Mouse (Mus musculus): ENCODE measurements around the gene Taf12. TPM values are rescaled to one million over a fixed set of nuclear protein-coding genes. Genes with fewer than 3 reads are reported as not detected.
"Not testable (repeated sequence)": the region's sequence is repeated elsewhere in the genome, so short reads cannot be mapped to it uniquely, and the experiment has no call there.

Taf12 gene
- polyA plus RNA-seq, 1 experiment from 2014 or later = 38.3 TPM

- peak overlapping the region; percentile 66 for H3K4me2 ChIP-seq
- peak overlapping the region; percentile 90 for H3K27ac ChIP-seq (replicated peaks)
- no peaks in the 10 kb centered on the region for H3K27me3 ChIP-seq
- peak overlapping the region; percentile 53 for H3K9ac ChIP-seq
- under 1% methylated on average over 35 of the region's 35 CpGs for WGBS (ENCODE audit: insufficient replicate concordance)
- no peaks in the 10 kb centered on the region for H3K9me3 ChIP-seq (replicated peaks)
- H3K36me3 ChIP-seq (replicated peaks) = no peaks in the 10 kb centered on the region
- H3K4me1 ChIP-seq (replicated peaks) = peaks cover 48% of the 10 kb centered on the region
- peak; percentile 72 for ATAC-seq (ENCODE audit: insufficient read depth)
- peak overlapping the region; percentile 42 for H3K4me3 ChIP-seq (replicated peaks)
Observed at GRCm38 (mm10) chr4:132269740-132270560, 4.2 kb upstream of the Taf12 start.

DNA sequence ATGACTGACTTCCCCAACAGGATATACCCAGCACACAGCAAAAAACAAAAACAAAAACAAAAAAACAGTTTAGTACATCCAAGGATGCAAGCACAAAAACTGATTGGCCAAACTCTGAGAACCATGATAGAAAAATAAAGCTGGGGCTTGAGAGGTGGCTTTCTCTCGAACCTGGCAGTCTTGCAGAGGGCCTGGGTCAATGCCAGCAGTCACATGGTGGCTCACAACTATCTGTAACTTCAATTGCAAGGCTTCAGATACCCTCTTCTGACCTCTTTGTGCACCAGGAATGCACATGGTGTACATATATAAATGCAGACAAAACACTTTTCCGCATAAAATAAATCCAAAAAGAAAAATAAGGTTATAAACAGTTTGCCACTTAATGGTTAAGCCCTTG is 1.0 kb upstream of the Taf12 start:
- no peak for ATAC-seq (ENCODE audit: insufficient read depth)
- H3K9ac ChIP-seq = peak overlapping the region; percentile 98; the same call in 1 of the 2 replicates
- H3K9me3 ChIP-seq (replicated peaks) = no peaks in the 10 kb centered on the region
- peak overlapping the region; percentile 93 for H3K4me3 ChIP-seq (replicated peaks)
- H3K4me2 ChIP-seq = peak overlapping the region; percentile 91
- peak overlapping the region; percentile 98 for H3K27ac ChIP-seq (replicated peaks)
- H3K4me1 ChIP-seq (replicated peaks) = peaks cover 68% of the 10 kb centered on the region
- no peaks in the 10 kb centered on the region for H3K27me3 ChIP-seq
- 0 out of 2 replicates have a peak, but pooled peaks cover 10% of the 10 kb centered on the region for H3K36me3 ChIP-seq (replicated peaks)
- 51% methylated on average over 2 of the region's 2 CpGs for WGBS (ENCODE audit: insufficient replicate concordance)

DNA sequence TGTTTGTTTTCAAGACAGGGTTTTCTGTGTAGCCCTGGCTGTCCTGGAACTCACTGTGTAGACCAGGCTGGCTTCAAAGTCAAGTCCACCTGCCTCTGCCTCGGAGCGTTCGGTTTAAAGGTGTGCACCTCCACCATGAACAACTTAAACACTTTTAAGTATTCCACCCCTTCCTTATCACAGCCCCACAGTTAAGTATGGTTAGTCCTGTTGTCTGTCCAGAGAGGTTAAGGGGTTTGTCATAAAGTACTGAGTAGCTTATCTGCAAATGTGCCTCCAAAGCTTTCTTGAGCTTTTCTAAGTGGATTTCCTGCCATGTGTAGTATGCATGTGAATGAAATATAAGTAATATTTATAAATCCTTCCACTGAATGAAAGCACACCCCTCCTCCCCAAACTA is 1.8 kb downstream of the Taf12 start:
- 12% methylated on average over 3 of the region's 3 CpGs for WGBS (ENCODE audit: insufficient replicate concordance)
- H3K27me3 ChIP-seq = no peaks in the 10 kb centered on the region
- no peaks in the 10 kb centered on the region for H3K9me3 ChIP-seq (replicated peaks)
- H3K4me3 ChIP-seq (replicated peaks) = peak overlapping the region; percentile 93
- peaks cover 12% of the 10 kb centered on the region; the same call in 1 of the 2 replicates for H3K36me3 ChIP-seq (replicated peaks)
- peak overlapping the region; percentile 48 for H3K9ac ChIP-seq
- ATAC-seq (ENCODE audit: insufficient read depth) = peak; percentile 14; the same call in 1 of the 2 replicates
- H3K27ac ChIP-seq (replicated peaks) = peak overlapping the region; percentile 76
- peak overlapping the region; percentile 91 for H3K4me2 ChIP-seq
- H3K4me1 ChIP-seq (replicated peaks) = peaks cover 45% of the 10 kb centered on the region

DNA sequence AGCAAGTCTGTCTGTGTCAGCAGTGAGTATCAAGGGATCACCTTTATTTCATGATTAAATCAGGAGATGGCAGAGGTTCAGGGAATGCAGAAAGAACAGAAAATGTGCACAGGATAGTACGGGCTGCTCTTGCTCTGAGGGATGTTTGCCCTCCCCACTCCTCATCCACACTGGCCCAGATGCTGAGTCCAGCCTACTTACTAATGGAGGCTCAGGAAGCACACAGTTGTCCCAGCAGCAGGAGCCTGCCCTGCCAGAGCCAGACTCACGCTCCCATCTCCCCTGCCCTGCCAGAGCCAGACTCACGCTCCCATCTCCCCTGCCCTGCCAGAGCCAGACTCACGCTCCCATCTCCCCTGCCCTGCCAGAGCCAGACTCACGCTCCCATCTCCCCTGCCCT is 14.7 kb downstream of the Taf12 start:
- 91% methylated on average over 4 of the region's 5 CpGs for WGBS (ENCODE audit: insufficient replicate concordance)

DNA sequence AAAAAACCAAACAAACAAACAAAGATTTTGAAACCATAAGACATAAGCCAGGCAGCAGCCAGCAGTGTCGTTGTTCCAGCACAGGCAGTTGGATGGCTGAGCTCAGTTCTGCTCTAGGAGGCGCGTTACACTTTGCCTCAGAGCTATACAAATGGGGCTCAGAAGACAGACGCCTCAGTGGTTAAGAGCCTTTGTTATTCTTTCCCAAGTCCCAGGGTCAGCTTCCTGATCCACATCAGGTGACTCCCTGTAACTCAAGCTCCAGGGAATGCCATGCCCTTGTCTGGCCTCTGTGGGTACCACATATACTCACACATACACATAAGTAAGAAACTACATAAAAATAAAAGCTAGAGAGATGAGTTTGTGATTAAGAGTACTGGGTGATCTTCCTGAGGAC is 16.9 kb downstream of the Taf12 start:
- H3K9ac ChIP-seq = no peak overlapping the region
- 0 out of 2 replicates have a peak, but pooled peaks cover 3% of the 10 kb centered on the region for H3K9me3 ChIP-seq (replicated peaks)
- WGBS (ENCODE audit: insufficient replicate concordance) = 94% methylated on average over 4 of the region's 4 CpGs
- H3K27me3 ChIP-seq = no peaks in the 10 kb centered on the region
- peaks cover 65% of the 10 kb centered on the region for H3K36me3 ChIP-seq (replicated peaks)
- ATAC-seq (ENCODE audit: insufficient read depth) = no peak
- H3K4me3 ChIP-seq (replicated peaks) = no peak overlapping the region
- no peak overlapping the region for H3K4me2 ChIP-seq
- no peaks in the 10 kb centered on the region; the same call in 1 of the 2 replicates for H3K4me1 ChIP-seq (replicated peaks)
- no peak overlapping the region for H3K27ac ChIP-seq (replicated peaks)

More for the DNA sequence above, 14.7 kb downstream of the Taf12 start:
- H3K4me3 ChIP-seq (replicated peaks); H3K9me3 ChIP-seq (replicated peaks); H3K9ac ChIP-seq; ATAC-seq (ENCODE audit: insufficient read depth); H3K27me3 ChIP-seq; H3K4me1 ChIP-seq (replicated peaks); H3K27ac ChIP-seq (replicated peaks); H3K4me2 ChIP-seq: not testable (repeated sequence)
- peaks cover 78% of the 10 kb centered on the region for H3K36me3 ChIP-seq (replicated peaks)

- H3K27ac ChIP-seq (replicated peaks) = no peak overlapping the region
- no peaks in the 10 kb centered on the region; the same call in 1 of the 2 replicates for H3K4me1 ChIP-seq (replicated peaks)
- 0 out of 2 replicates have a peak, but pooled peaks cover 3% of the 10 kb centered on the region for H3K9me3 ChIP-seq (replicated peaks)
- H3K4me3 ChIP-seq (replicated peaks) = no peak overlapping the region
- H3K27me3 ChIP-seq = no peaks in the 10 kb centered on the region
- no peak overlapping the region for H3K9ac ChIP-seq
- 84% methylated on average over 12 of the region's 12 CpGs for WGBS (ENCODE audit: insufficient replicate concordance)
- no peak for ATAC-seq (ENCODE audit: insufficient read depth)
- H3K36me3 ChIP-seq (replicated peaks) = peaks cover 58% of the 10 kb centered on the region
- no peak overlapping the region for H3K4me2 ChIP-seq
Observed at GRCm38 (mm10) chr4:132291624-132292335, 17.6 kb downstream of the Taf12 start.

GRCm38 (mm10) chr4:132292988-132293387 is 18.8 kb downstream of the Taf12 start:
- Histone ChIP-seq H3K4me2 (no peak overlapping the region), H3K9ac (no peak overlapping the region), H3K4me3 (replicated peaks) (no peak overlapping the region), H3K36me3 (replicated peaks) (peaks cover 49% of the 10 kb centered on the region), H3K27ac (replicated peaks) (no peak overlapping the region), H3K9me3 (replicated peaks) (no peaks in the 10 kb centered on the region), H3K4me1 (replicated peaks) (no peaks in the 10 kb centered on the region; the same call in 1 of the 2 replicates), H3K27me3 (no peaks in the 10 kb centered on the region)
- ATAC-seq (ENCODE audit: insufficient read depth) = no peak
- WGBS (ENCODE audit: insufficient replicate concordance) = 72% methylated on average over 4 of the region's 4 CpGs

DNA sequence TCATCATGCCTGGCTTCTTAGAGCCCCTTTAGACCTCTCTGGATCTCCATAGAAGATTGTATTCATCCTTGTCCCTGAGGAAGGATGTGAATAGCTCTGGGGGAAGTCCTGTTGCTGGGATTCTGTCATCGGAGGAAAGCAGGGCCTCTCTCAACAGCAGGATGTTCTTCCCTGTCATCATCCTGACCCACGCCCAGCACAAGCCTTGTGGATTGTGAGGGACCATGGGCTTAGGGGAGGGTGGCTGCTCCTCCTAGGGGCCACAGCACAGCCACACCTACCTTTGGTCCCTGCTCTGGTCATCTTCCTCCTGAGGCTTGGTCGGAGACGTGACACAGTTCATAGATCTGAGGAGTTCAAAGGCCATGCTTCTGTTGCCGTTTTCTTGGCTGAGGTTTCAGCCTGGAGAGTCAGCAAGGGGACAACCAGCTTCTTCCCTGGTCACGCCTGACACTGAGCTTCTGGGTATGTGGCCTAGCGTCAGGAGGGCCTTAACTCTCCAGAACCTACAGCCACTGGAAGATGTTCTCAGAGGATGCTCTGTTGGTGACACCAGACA is 19.6 kb downstream of the Taf12 start:
- 77% methylated on average over 7 of the region's 7 CpGs for WGBS (ENCODE audit: insufficient replicate concordance)
- peaks cover 47% of the 10 kb centered on the region for H3K36me3 ChIP-seq (replicated peaks)
- no peak overlapping the region for H3K9ac ChIP-seq
- no peaks in the 10 kb centered on the region for H3K9me3 ChIP-seq (replicated peaks)
- no peak overlapping the region for H3K4me3 ChIP-seq (replicated peaks)
- no peak overlapping the region for H3K27ac ChIP-seq (replicated peaks)
- no peak overlapping the region for H3K4me2 ChIP-seq
- no peak for ATAC-seq (ENCODE audit: insufficient read depth)
- no peaks in the 10 kb centered on the region; the same call in 1 of the 2 replicates for H3K4me1 ChIP-seq (replicated peaks)
- no peaks in the 10 kb centered on the region for H3K27me3 ChIP-seq

DNA sequence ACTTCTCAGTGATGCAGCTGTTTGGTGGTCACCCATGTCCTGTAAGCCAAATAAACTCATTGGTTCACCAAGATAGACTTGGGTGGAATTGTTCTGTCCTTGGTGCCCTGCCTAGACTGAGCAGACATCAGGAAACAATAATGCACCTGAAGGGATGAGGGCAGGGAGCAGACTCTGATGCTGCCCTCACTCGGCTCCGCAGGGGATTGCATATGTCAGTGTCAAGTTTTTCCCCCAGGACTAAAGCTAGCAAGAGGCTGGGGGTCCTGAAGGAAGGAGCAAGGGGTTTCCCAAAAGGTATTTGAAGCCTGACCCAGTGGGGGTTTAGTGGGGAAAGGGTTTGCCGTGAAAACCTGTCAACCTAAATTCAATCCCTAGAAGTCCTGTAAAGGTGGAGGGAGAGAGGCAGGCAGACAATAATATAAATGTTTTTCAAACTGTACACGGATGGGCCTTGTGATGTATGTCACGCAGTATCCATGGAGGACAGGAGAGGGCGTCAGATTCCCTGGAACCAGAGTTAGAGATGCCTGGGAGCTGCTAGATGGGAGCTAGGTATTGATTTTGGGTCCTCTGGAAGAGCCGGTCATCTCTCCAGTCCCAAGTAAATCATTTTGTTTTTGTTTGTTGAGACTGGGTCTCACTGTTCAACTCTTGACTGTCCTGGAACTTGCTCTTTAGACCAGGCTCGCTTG is 21.7 kb downstream of the Taf12 start:
- Histone ChIP-seq H3K4me3 (replicated peaks) (no peak overlapping the region), H3K36me3 (replicated peaks) (peaks cover 32% of the 10 kb centered on the region), H3K4me2 (no peak overlapping the region), H3K9me3 (replicated peaks) (no peaks in the 10 kb centered on the region), H3K4me1 (replicated peaks) (no peaks in the 10 kb centered on the region; the same call in 1 of the 2 replicates), H3K27ac (replicated peaks) (no peak overlapping the region), H3K27me3 (no peaks in the 10 kb centered on the region), H3K9ac (no peak overlapping the region)
- WGBS (ENCODE audit: insufficient replicate concordance) = 50% methylated on average over 8 of the region's 8 CpGs
- ATAC-seq (ENCODE audit: insufficient read depth) = no peak

GRCm38 (mm10) chr4:132299849-132300248 is 25.7 kb downstream of the Taf12 start:
- Histone ChIP-seq H3K4me1 (replicated peaks) (peaks cover 16% of the 10 kb centered on the region), H3K4me3 (replicated peaks) (no peak overlapping the region), H3K36me3 (replicated peaks) (no peaks in the 10 kb centered on the region), H3K9ac (no peak overlapping the region), H3K9me3 (replicated peaks) (no peaks in the 10 kb centered on the region), H3K27ac (replicated peaks) (no peak overlapping the region), H3K4me2 (no peak overlapping the region), H3K27me3 (no peaks in the 10 kb centered on the region)
- WGBS (ENCODE audit: insufficient replicate concordance) = 68% methylated on average over 1 of the region's 1 CpGs
- no peak for ATAC-seq (ENCODE audit: insufficient read depth)

All from liver, embryonic 15.5 days (tissue).